In genomic region chr17:4996121-4996813, GRCm38 (mm10) we compare ENCODE assay signal across 8 mouse cellular contexts. TPM values are rescaled to one million over a fixed set of nuclear protein-coding genes. Genes with fewer than 3 reads are reported as not detected.
DNase-seq lines count a peak whose midpoint lies in the region; ATAC-seq and TF ChIP-seq lines count a peak whose summit lies in the region.

No protein-coding gene starts in this region.

- H3K27ac ChIP-seq in bone marrow macrophage, adult 2 months (ENCODE audit: insufficient read depth, low read depth, low read length) = peak overlapping the region; percentile 81
- peak overlapping the region; percentile 100 for H3K27ac ChIP-seq in forebrain, embryonic 11.5 days (ENCODE audit: low read depth, low read length)
- H3K27ac ChIP-seq in hindbrain, embryonic 10.5 days = peak overlapping the region; percentile 100
- peak overlapping the region; percentile 100 for H3K27ac ChIP-seq in limb, embryonic 15.5 days
- peak overlapping the region; percentile 81 for H3K27ac ChIP-seq in thymus, adult 2 months (ENCODE audit: control insufficient read depth, insufficient read depth, low read length)

- peak; percentile 54 to 55 for DNase-seq in layer of hippocampus, postnatal 36 days
- no peak for DNase-seq in layer of hippocampus, adult 9-10 months (ENCODE audit: low spot score)
- peak; percentile 80 for DNase-seq in forebrain, embryonic 11.5 days (ENCODE audit: low spot score)
- DNase-seq in hindbrain, embryonic 10.5 days (ENCODE audit: low spot score) = peak; percentile 56
- DNase-seq in thymus, adult 2 months = peak; percentile 71

- no peak for TF ChIP-seq POLR2A in bone marrow macrophage, adult 2 months (IDR thresholded peaks at IDR 0.05; ENCODE audit: borderline replicate concordance, low read depth, low read length)
- TF ChIP-seq POLR2A in myocyte (IDR thresholded peaks at IDR 0.05; ENCODE audit: insufficient read length, low read depth) = no peak
- 0 out of 2 replicates have a peak, but pooled peaks have one; percentile 25 for TF ChIP-seq POLR2A in thymus, adult 2 months (IDR thresholded peaks at IDR 0.05; ENCODE audit: control insufficient read depth, extremely low read depth, insufficient read depth, low read length, poor library complexity)

- H3K4me2 ChIP-seq in forebrain, embryonic 11.5 days (ENCODE audit: low read depth, low read length, severe bottlenecking) = peak overlapping the region; percentile 67
- peak overlapping the region; percentile 56 for H3K4me2 ChIP-seq in limb, embryonic 15.5 days
- H3K4me2 ChIP-seq in myocyte (ENCODE audit: low read depth) = peak overlapping the region; percentile 80

- peak overlapping the region; percentile 100 for H3K9ac ChIP-seq in forebrain, embryonic 11.5 days (ENCODE audit: low read length)
- H3K9ac ChIP-seq in limb, embryonic 15.5 days = peak overlapping the region; percentile 98

- peaks cover 47% of the 10 kb centered on the region for H3K79me2 ChIP-seq in myocyte (ENCODE audit: control insufficient read depth, insufficient read depth)

- TF ChIP-seq CTCF in bone marrow macrophage, adult 2 months (IDR thresholded peaks at IDR 0.05; ENCODE audit: low read depth, low read length) = no peak
- TF ChIP-seq CTCF in thymus, adult 2 months (IDR thresholded peaks at IDR 0.05; ENCODE audit: borderline replicate concordance, control insufficient read depth, extremely low read depth, insufficient read depth, low read length, poor library complexity) = peak; percentile 50; the same call in 1 of the 2 replicates

- ATAC-seq in forebrain, embryonic 11.5 days (replicated peaks; ENCODE audit: low FRiP score) = peak; percentile 25
- ATAC-seq in limb, embryonic 15.5 days (ENCODE audit: insufficient number of reproducible peaks, low FRiP score, low TSS enrichment, low read depth) = no peak

- no peaks in the 10 kb centered on the region for H3K27me3 ChIP-seq in forebrain, embryonic 11.5 days (ENCODE audit: control insufficient read depth, insufficient read depth, low read length)
- H3K27me3 ChIP-seq in hindbrain, embryonic 10.5 days (ENCODE audit: insufficient read depth, poor library complexity, severe bottlenecking) = no peaks in the 10 kb centered on the region
- no peaks in the 10 kb centered on the region for H3K27me3 ChIP-seq in limb, embryonic 15.5 days
- H3K27me3 ChIP-seq in myocyte (ENCODE audit: control insufficient read depth, insufficient read depth, insufficient read length) = no peaks in the 10 kb centered on the region
- no peaks in the 10 kb centered on the region for H3K27me3 ChIP-seq in thymus, adult 2 months (ENCODE audit: control insufficient read depth, insufficient read depth, low read length)

- H3K4me3 ChIP-seq in bone marrow macrophage, adult 2 months (ENCODE audit: insufficient read depth, low read length) = peak overlapping the region; percentile 98
- peak overlapping the region; percentile 98 for H3K4me3 ChIP-seq in forebrain, embryonic 11.5 days (ENCODE audit: low read depth, low read length)
- peak overlapping the region; percentile 99 for H3K4me3 ChIP-seq in hindbrain, embryonic 10.5 days
- peak overlapping the region; percentile 94 for H3K4me3 ChIP-seq in limb, embryonic 15.5 days
- peak overlapping the region; percentile 56 for H3K4me3 ChIP-seq in myocyte
- peak overlapping the region; percentile 88 for H3K4me3 ChIP-seq in thymus, adult 2 months (ENCODE audit: control insufficient read depth, insufficient read depth, low read length)

- peaks cover 14% of the 10 kb centered on the region for H3K4me1 ChIP-seq in bone marrow macrophage, adult 2 months (ENCODE audit: control insufficient read depth, insufficient read depth, low read length)
- peaks cover 12% of the 10 kb centered on the region for H3K4me1 ChIP-seq in forebrain, embryonic 11.5 days (replicated peaks; ENCODE audit: control insufficient read depth, insufficient read depth, low read length)
- peaks cover 59% of the 10 kb centered on the region for H3K4me1 ChIP-seq in hindbrain, embryonic 10.5 days (replicated peaks)
- H3K4me1 ChIP-seq in limb, embryonic 15.5 days = peaks cover 26% of the 10 kb centered on the region
- H3K4me1 ChIP-seq in thymus, adult 2 months (replicated peaks; ENCODE audit: control insufficient read depth, insufficient read depth, low read length) = peaks cover 4% of the 10 kb centered on the region; the same call in 1 of the 2 replicates

- no peaks in the 10 kb centered on the region for H3K36me3 ChIP-seq in forebrain, embryonic 11.5 days (ENCODE audit: control insufficient read depth, insufficient read depth, low read length)
- no peaks in the 10 kb centered on the region for H3K36me3 ChIP-seq in hindbrain, embryonic 10.5 days
- no peaks in the 10 kb centered on the region for H3K36me3 ChIP-seq in limb, embryonic 15.5 days
- H3K36me3 ChIP-seq in myocyte (ENCODE audit: control insufficient read depth, insufficient read depth) = no peaks in the 10 kb centered on the region
- no peaks in the 10 kb centered on the region for H3K36me3 ChIP-seq in thymus, adult 2 months (ENCODE audit: control insufficient read depth, insufficient read depth, low read length)

- peak overlapping the region; percentile 82 for H3ac ChIP-seq in myocyte (ENCODE audit: control insufficient read depth, insufficient read length)

- H3K9me3 ChIP-seq in forebrain, embryonic 11.5 days (ENCODE audit: control insufficient read depth, low read length) = no peaks in the 10 kb centered on the region
- H3K9me3 ChIP-seq in hindbrain, embryonic 10.5 days = no peaks in the 10 kb centered on the region
- H3K9me3 ChIP-seq in limb, embryonic 15.5 days = no peaks in the 10 kb centered on the region

- under 1% methylated on average over 64 of the region's 95 CpGs for WGBS in forebrain, embryonic 11.5 days
- under 1% methylated on average over 95 of the region's 95 CpGs for WGBS in hindbrain, embryonic 10.5 days
- WGBS in limb, embryonic 15.5 days = under 1% methylated on average over 88 of the region's 95 CpGs
- WGBS in thymus, adult 2 months = under 1% methylated on average over 95 of the region's 95 CpGs

TF ChIP-seq in myocyte, 11 proteins besides CTCF, POLR2A, EP300 and RAD21:
- TF ChIP-seq USF1 (IDR thresholded peaks at IDR 0.05; ENCODE audit: low read depth) (no peak), MYOG (IDR thresholded peaks at IDR 0.05; ENCODE audit: control insufficient read depth in 1 of 3, insufficient read depth in 1 of 3, insufficient read length in 2 of 3, low read depth in 2 of 3) (no peak), POLR2AphosphoS2 (IDR thresholded peaks at IDR 0.05; ENCODE audit: insufficient read length, low read depth) (no peak), REST (IDR thresholded peaks at IDR 0.05; ENCODE audit: insufficient read depth, insufficient read length) (no peak), TCF12 (IDR thresholded peaks at IDR 0.05; ENCODE audit: insufficient read depth, poor library complexity, severe bottlenecking) (no peak), TCF3 (IDR thresholded peaks at IDR 0.05; ENCODE audit: insufficient read length, low read depth) (no peak), CEBPB (IDR thresholded peaks at IDR 0.05; ENCODE audit: insufficient read depth, poor library complexity, severe bottlenecking) (no peak), SRF (IDR thresholded peaks at IDR 0.05; ENCODE audit: control insufficient read depth, insufficient read length, low read depth) (no peak), E2F4 (IDR thresholded peaks at IDR 0.05; ENCODE audit: insufficient read depth) (no peak)

RNA-seq across cellular contexts. Expression of gene Arid1b, which starts 2.1 kb away (rescaled TPM):
- 100 to 1,000 TPM; 100 to 110 TPM for total RNA-seq in layer of hippocampus, postnatal 36 days (2021)
- polyA plus RNA-seq in bone marrow macrophage, adult 2 months (2012; ENCODE audit: insufficient read depth, insufficient read length, missing spikeins) = 21.0 and 25.8 TPM in 2 replicates
- 15.5 and 16.3 TPM in 2 replicates for polyA plus RNA-seq in forebrain, embryonic 11.5 days (2014; fragmentation: Nextera tagmentation; extraction: Ambion mirVana)
- polyA plus RNA-seq in hindbrain, embryonic 10.5 days (2016; fragmentation: Nextera tagmentation; extraction: Ambion mirVana) = 10.4 and 11.7 TPM in 2 replicates
- polyA plus RNA-seq in limb, embryonic 15.5 days (2015; fragmentation: Nextera tagmentation; extraction: Ambion mirVana) = 11.0 and 11.4 TPM in 2 replicates
- polyA plus RNA-seq in myocyte (2012; fragmentation: generic; extraction: Trizol) = 10.9 TPM
- polyA plus RNA-seq in thymus, adult 2 months (2012; rRNA removed) = 99.0 and 142 TPM in 2 replicates
